Mouse (Mus musculus) cerebellum, adult 2 months (tissue): Measurements from ENCODE around the gene Pde3a.

Experiments used
- CTCF ChIP-seq: fragments of 200-500 bp; IDR thresholded peaks from 2 replicates; pipeline ENCODE4 v1.5.1; 2011; ENCODE audit warnings: low read depth, mild to moderate bottlenecking, control low read depth, low read length, moderate library complexity, borderline replicate concordance; ENCODE audit not compliant: insufficient read depth
- POLR2A ChIP-seq: fragments of 200-500 bp; IDR thresholded peaks from 2 replicates; pipeline ENCODE4 v1.6.1; 2011; ENCODE audit warnings: low read length, control low read depth, borderline replicate concordance; ENCODE audit not compliant: insufficient read depth

DNA sequence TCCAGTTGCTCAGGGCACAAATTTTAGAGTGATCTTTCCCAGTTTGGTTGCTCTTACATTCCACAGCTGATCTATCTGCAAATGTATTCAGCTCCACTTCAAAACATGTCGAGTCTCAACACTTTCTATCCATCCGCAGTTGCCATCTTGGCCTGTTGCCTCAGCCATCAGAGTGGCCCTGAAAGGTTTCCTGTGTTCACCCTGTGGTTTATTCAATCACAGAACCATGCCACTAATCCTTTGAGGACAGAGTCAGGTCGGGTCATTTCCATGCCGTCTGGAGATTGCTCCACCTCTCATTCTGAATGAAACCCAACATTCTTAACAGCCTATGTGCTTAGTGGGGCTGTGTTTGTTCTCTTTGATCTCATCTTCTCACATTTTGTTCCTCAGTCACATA, 73.9 kb downstream of the Pde3a start:
- TF ChIP-seq CTCF (no peak), POLR2A (no peak)
